16 mouse cellular contexts compared by ENCODE assay signal in genomic region chr4:105376591-105376990, GRCm38 (mm10).
DNase-seq lines count a peak whose midpoint lies in the region; ATAC-seq and TF ChIP-seq lines count a peak whose summit lies in the region.
"Had no signal": no experiment of that assay in that cellular context is flagged by ENCODE, and none has a peak within 500 bp of the region (broad histone marks: within the 10 kb centered on the region; RNA-seq: fewer than 3 reads in every experiment).

No protein-coding gene starts in this region.

- H3K36me3 ChIP-seq in hindbrain, embryonic 10.5 days = no peaks in the 10 kb centered on the region
- no peaks in the 10 kb centered on the region for H3K36me3 ChIP-seq in hindbrain, postnatal 0 days (ENCODE audit: insufficient read depth, low read length)
- no peaks in the 10 kb centered on the region for H3K36me3 ChIP-seq in embryonic facial prominence, embryonic 15.5 days
- H3K36me3 ChIP-seq: neural tube, embryonic 12.5 days had no signal

- H3K9ac ChIP-seq in hindbrain, postnatal 0 days (replicated peaks; ENCODE audit: low read length) = no peak overlapping the region
- no peak overlapping the region for H3K9ac ChIP-seq in embryonic facial prominence, embryonic 15.5 days
- H3K9ac ChIP-seq: neural tube, embryonic 12.5 days had no signal

- 0 out of 2 replicates have a peak, but pooled peaks cover 3% of the 10 kb centered on the region for H3K9me3 ChIP-seq in hindbrain, embryonic 10.5 days
- H3K9me3 ChIP-seq in hindbrain, postnatal 0 days (ENCODE audit: low read length) = no peaks in the 10 kb centered on the region
- no peaks in the 10 kb centered on the region for H3K9me3 ChIP-seq in embryonic facial prominence, embryonic 15.5 days (replicated peaks)
- H3K9me3 ChIP-seq: neural tube, embryonic 12.5 days had no signal

- no peak overlapping the region for H3K4me2 ChIP-seq in hindbrain, postnatal 0 days (ENCODE audit: low read depth, low read length)
- H3K4me2 ChIP-seq in embryonic facial prominence, embryonic 15.5 days (replicated peaks) = no peak overlapping the region
- H3K4me2 ChIP-seq: neural tube, embryonic 12.5 days had no signal

- no peak for TF ChIP-seq CTCF in hindbrain, postnatal 0 days (IDR thresholded peaks at IDR 0.05; ENCODE audit: low read depth)
- TF ChIP-seq CTCF in brain, embryonic 14.5 days (IDR thresholded peaks at IDR 0.05; ENCODE audit: borderline replicate concordance, extremely low read depth, insufficient read depth, insufficient read length) = no peak

- H3K27me3 ChIP-seq in hindbrain, embryonic 10.5 days (ENCODE audit: insufficient read depth, poor library complexity, severe bottlenecking) = no peaks in the 10 kb centered on the region
- H3K27me3 ChIP-seq in hindbrain, postnatal 0 days (ENCODE audit: insufficient read depth, low read length) = no peaks in the 10 kb centered on the region
- H3K27me3 ChIP-seq in embryonic facial prominence, embryonic 15.5 days = no peaks in the 10 kb centered on the region
- H3K27me3 ChIP-seq: neural tube, embryonic 12.5 days had no signal

- peak overlapping the region; percentile 79 for H3K27ac ChIP-seq in hindbrain, embryonic 10.5 days
- H3K27ac ChIP-seq in hindbrain, postnatal 0 days = no peak overlapping the region
- H3K27ac ChIP-seq in embryonic facial prominence, embryonic 15.5 days (replicated peaks) = 0 out of 2 replicates have a peak overlapping the region, but pooled peaks have one; percentile 18
- H3K27ac ChIP-seq: neural tube, embryonic 12.5 days had no signal

- 33% methylated on average over 5 of the region's 5 CpGs for WGBS in hindbrain, embryonic 10.5 days
- WGBS in hindbrain, postnatal 0 days = 38% methylated on average over 5 of the region's 5 CpGs
- 25% methylated on average over 5 of the region's 5 CpGs for WGBS in embryonic facial prominence, embryonic 15.5 days

- no peak overlapping the region for H3K4me3 ChIP-seq in hindbrain, embryonic 10.5 days
- H3K4me3 ChIP-seq in hindbrain, postnatal 0 days (ENCODE audit: low read length) = no peak overlapping the region
- no peak overlapping the region for H3K4me3 ChIP-seq in embryonic facial prominence, embryonic 15.5 days (replicated peaks)
- H3K4me3 ChIP-seq: neural tube, embryonic 12.5 days had no signal

- ATAC-seq in hindbrain, postnatal 0 days = no peak
- no peak for ATAC-seq in embryonic facial prominence, embryonic 15.5 days (ENCODE audit: insufficient number of reproducible peaks, low FRiP score, low TSS enrichment, low read depth)
- no peak for ATAC-seq in erythroid progenitor cell, adult 5-6 weeks (replicated peaks; ENCODE audit: low FRiP score, poor library complexity, severe bottlenecking)

- peaks cover 22% of the 10 kb centered on the region for H3K4me1 ChIP-seq in hindbrain, embryonic 10.5 days (replicated peaks)
- H3K4me1 ChIP-seq in hindbrain, postnatal 0 days (ENCODE audit: insufficient read depth, low read length) = no peaks in the 10 kb centered on the region
- H3K4me1 ChIP-seq in embryonic facial prominence, embryonic 15.5 days = peaks cover 13% of the 10 kb centered on the region; the same call in 1 of the 2 replicates
- H3K4me1 ChIP-seq: neural tube, embryonic 12.5 days had no signal

- no peak for TF ChIP-seq POLR2A in brain, embryonic 14.5 days (IDR thresholded peaks at IDR 0.05; ENCODE audit: borderline replicate concordance, extremely low read depth, insufficient read depth, insufficient read length, poor library complexity, severe bottlenecking)

- DNase-seq in hindbrain, embryonic 10.5 days (ENCODE audit: low spot score) = peak; percentile 68
- DNase-seq in hindbrain, postnatal 0 days (ENCODE audit: low spot score) = no peak
- peak; percentile 9 for DNase-seq in brain, embryonic 14.5 days (ENCODE audit: low read depth)
- DNase-seq in embryo, embryonic 10.5 days (ENCODE audit: low spot score) = peak; percentile 63
- DNase-seq in adrenal gland, adult 2 months = no peak
- no peak for DNase-seq in frontal cortex, postnatal 36 days (ENCODE audit: low spot score in 2 of 2)
- DNase-seq: cerebellum, adult 9-11 months; gastrocnemius, postnatal 10 days; heart, postnatal 10 days; kidney, adult 11 months; lung, adult 2 months; lung, postnatal 36 days; thymus, postnatal 36 days had no signal

Comparison
In these comparisons a context has a peak if more than half of its experiments do, and no peak if none do; other contexts are left out.
1. DNase-seq: peak in hindbrain, embryonic 10.5 days (single experiment), brain, embryonic 14.5 days (single experiment) and embryo, embryonic 10.5 days (single experiment); none in hindbrain, postnatal 0 days (single experiment), adrenal gland, adult 2 months (single experiment) and frontal cortex, postnatal 36 days (0 of 2).